Mouse (Mus musculus) G1E (cell line): ENCODE measurements around the gene Slc38a3.

Experiments
- CTCF ChIP-seq: IDR thresholded peaks from 2 replicates; pipeline ENCODE4 v1.5.1; 2012; ENCODE audit warnings: low read depth, low read length, inconsistent platforms, mixed read lengths
- GATA1 ChIP-seq: IDR thresholded peaks from 2 replicates; pipeline ENCODE4 v1.6.1; 2012; ENCODE audit warnings: borderline replicate concordance, low read length, inconsistent platforms, mixed read lengths
- GATA2 ChIP-seq: IDR thresholded peaks from 2 replicates; pipeline ENCODE4 v1.6.1; 2012; ENCODE audit warnings: low read depth, low read length, inconsistent platforms, borderline replicate concordance
- POLR2AphosphoS5 ChIP-seq: IDR thresholded peaks from 2 replicates; pipeline ENCODE4 v1.6.1; 2012; ENCODE audit warnings: low read depth, low read length, inconsistent platforms; ENCODE audit not compliant: insufficient replicate concordance
- TAL1 ChIP-seq: conservative IDR thresholded peaks from 2 replicates; pipeline ENCODE4 v1.6.1; 2012; ENCODE audit warnings: low read depth, low read length, inconsistent platforms, mixed read lengths

- TF ChIP-seq TAL1 (no peak), CTCF (no peak), POLR2AphosphoS5 (no peak), GATA1 (no peak), GATA2 (no peak)
Observed at GRCm38 (mm10) chr9:107708439-107709095, 39.2 kb upstream of the Slc38a3 start.
